Mouse (Mus musculus) liver, embryonic 14.5 days (tissue): Measurements from ENCODE around the gene Nup85.

ENCODE experiments used
- CTCF ChIP-seq: IDR thresholded peaks from 2 replicates; pipeline ENCODE4 v1.5.1; 2016; ENCODE audit warnings: antibody characterized with exemption, low read depth, control low read depth
- EP300 ChIP-seq: IDR thresholded peaks from 2 replicates; pipeline ENCODE4 v1.6.1; 2016; ENCODE audit warnings: antibody characterized with exemption, low read depth

GRCm38 (mm10) chr11:115603128-115603475 lies 38.9 kb downstream of the Nup85 start:
- no peak for TF ChIP-seq CTCF
- no peak for TF ChIP-seq EP300
